Comparison of ENCODE assay signal across 23 mouse cellular contexts in the genomic region with DNA sequence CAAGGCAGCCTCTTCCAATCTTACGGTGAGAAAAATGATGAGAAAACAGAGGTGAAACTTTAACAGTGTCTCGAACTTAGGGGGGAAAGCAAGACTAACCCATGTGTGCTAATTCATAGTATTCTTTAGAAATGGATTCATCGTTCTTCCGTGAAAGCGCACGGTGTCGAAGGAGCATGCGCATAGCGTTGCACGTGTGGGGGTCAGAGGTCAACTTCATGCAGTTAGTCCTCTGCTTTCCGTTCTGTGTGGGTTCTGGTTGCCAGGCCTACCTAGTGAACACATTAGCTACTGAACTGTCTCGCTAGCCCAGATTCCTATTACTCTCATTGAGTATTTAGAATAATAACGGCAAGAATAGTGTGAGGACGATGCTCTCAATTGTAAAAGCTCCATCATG.
"Had no signal": no experiment of that assay in that cellular context is flagged by ENCODE, and none has a peak within 500 bp of the region (broad histone marks: within the 10 kb centered on the region; RNA-seq: fewer than 3 reads in every experiment).

No protein-coding gene starts in this region.

- H3K4me3 ChIP-seq: gastrocnemius, adult 2 months; heart, embryonic 12.5 days; hindbrain, embryonic 10.5 days; hindbrain, embryonic 12.5 days; intestine, embryonic 15.5 days; layer of hippocampus, adult 2 months; limb, embryonic 12.5 days; liver, embryonic 12.5 days had no signal

- H3K4me1 ChIP-seq: hindbrain, embryonic 10.5 days; hindbrain, embryonic 12.5 days; intestine, embryonic 15.5 days; limb, embryonic 12.5 days; liver, embryonic 12.5 days had no signal

- H3K27me3 ChIP-seq: heart, embryonic 12.5 days; hindbrain, embryonic 12.5 days; intestine, embryonic 15.5 days; limb, embryonic 12.5 days; liver, embryonic 12.5 days had no signal

- DNase-seq: gastrocnemius, adult 2 months; gastrocnemius, postnatal 10 days; gastrocnemius, postnatal 25 days; heart, postnatal 10 days; heart, postnatal 4 days; kidney, adult 18-20 months; kidney, adult 8-10 months; kidney, postnatal 10 days; kidney, postnatal 25 days; kidney, postnatal 4 days; layer of hippocampus, adult 9-11 months; layer of hippocampus, postnatal 36 days; left cerebral cortex, postnatal 4 days; liver had no signal

- H3K36me3 ChIP-seq: heart, embryonic 12.5 days; hindbrain, embryonic 10.5 days; hindbrain, embryonic 12.5 days; intestine, embryonic 15.5 days; limb, embryonic 12.5 days; liver, embryonic 12.5 days had no signal

- H3K9me3 ChIP-seq: heart, embryonic 12.5 days; hindbrain, embryonic 10.5 days; hindbrain, embryonic 12.5 days; intestine, embryonic 15.5 days; limb, embryonic 12.5 days had no signal

- H3K27ac ChIP-seq: gastrocnemius, adult 2 months; hindbrain, embryonic 10.5 days; hindbrain, embryonic 12.5 days; hindbrain, embryonic 14.5 days; intestine, embryonic 15.5 days; layer of hippocampus, adult 2 months; limb, embryonic 12.5 days; liver, embryonic 12.5 days; liver, embryonic 14.5 days had no signal
